Mouse (Mus musculus) forebrain, embryonic 14.5 days (tissue): Measurements from ENCODE around the gene Top2a. TPM values are rescaled to one million over a fixed set of nuclear protein-coding genes. Genes with fewer than 3 reads are reported as not detected.

ENCODE experiments used
- ATAC-seq: fragments of 200-750 bp; cut with Nextera tagmentation; 2 replicates; pipeline ENCODE4 v1.8.0; 2017; ENCODE audit warnings: mild to moderate bottlenecking, moderate library complexity
- DNase-seq: peaks from one replicate; pipeline ENCODE4 v3.0.0-alpha.2; 2015; ENCODE audit warnings: low spot score
- H3K27ac ChIP-seq: fragments of 300-500 bp; sonication (generic); 2 replicates; pipeline ENCODE4 v1.5.1; 2014; ENCODE audit warnings: low read depth, mild to moderate bottlenecking, control low read depth, low read length, moderate library complexity
- H3K27me3 ChIP-seq: fragments of 300-500 bp; sonication (generic); replicated peaks from 2 replicates; pipeline ENCODE4 v1.6.1; 2014; ENCODE audit warnings: low read length, control low read depth, mixed read lengths; ENCODE audit not compliant: control insufficient read depth, insufficient read depth
- H3K36me3 ChIP-seq: fragments of 300-500 bp; sonication (generic); 2 replicates; pipeline ENCODE4 v1.6.1; 2014; ENCODE audit warnings: low read length, control low read depth; ENCODE audit not compliant: control insufficient read depth, insufficient read depth
- H3K4me1 ChIP-seq: fragments of 300-500 bp; sonication (generic); 2 replicates; pipeline ENCODE4 v1.6.1; 2014; ENCODE audit warnings: antibody characterized with exemption, low read length, control low read depth; ENCODE audit not compliant: control insufficient read depth, insufficient read depth
- H3K4me2 ChIP-seq: fragments of 300-500 bp; sonication (generic); 2 replicates; pipeline ENCODE4 v1.6.1; 2014; ENCODE audit warnings: mild to moderate bottlenecking, control low read depth, low read length
- H3K4me3 ChIP-seq: fragments of 300-500 bp; sonication (generic); 2 replicates; pipeline ENCODE4 v1.5.1; 2014; ENCODE audit warnings: low read depth, low read length, control low read depth
- H3K9ac ChIP-seq: fragments of 300-500 bp; sonication (generic); 2 replicates; pipeline ENCODE4 v1.6.1; 2014; ENCODE audit warnings: mild to moderate bottlenecking, low read length, control low read depth, moderate library complexity
- H3K9me3 ChIP-seq: fragments of 300-500 bp; sonication (generic); replicated peaks from 2 replicates; pipeline ENCODE4 v1.6.1; 2016; ENCODE audit warnings: low read length, control low read depth, mixed read lengths; ENCODE audit not compliant: control insufficient read depth
- WGBS: fragments of 180-500 bp; shearing (Covaris S2); extraction: QIAGEN DNeasy Blood & Tissue Kit; methylation state at CpG from one replicate; pipeline ENCODE4 v1.1.7; 2014; 5-methylcytosine and 5-hydroxymethylcytosine counted together
- polyA plus RNA-seq: library from polyadenylated mRNA; unstranded; fragments of >200 nt; fragmentation: Nextera tagmentation; extraction: Ambion mirVana; gene quantifications from 2 replicates; pipeline ENCODE4 v1.2.1, GENCODE M21; 2014

The Top2a gene
- polyA plus RNA-seq, 1 experiment from 2014 or later = 150 TPM

- no peak for DNase-seq
- WGBS = 38% methylated on average over 11 of the region's 11 CpGs
- Histone ChIP-seq H3K4me1 (peaks cover 46% of the 10 kb centered on the region), H3K27me3 (no peaks in the 10 kb centered on the region), H3K27ac (no peak overlapping the region), H3K36me3 (no peaks in the 10 kb centered on the region), H3K4me2 (no peak overlapping the region), H3K4me3 (no peak overlapping the region), H3K9me3 (no peaks in the 10 kb centered on the region), H3K9ac (peak overlapping the region; percentile 21; the same call in 1 of the 2 replicates)
- no peak for ATAC-seq
Measured at GRCm38 (mm10) chr11:98944897-98945604, 78.9 kb downstream of the Top2a start.

DNA sequence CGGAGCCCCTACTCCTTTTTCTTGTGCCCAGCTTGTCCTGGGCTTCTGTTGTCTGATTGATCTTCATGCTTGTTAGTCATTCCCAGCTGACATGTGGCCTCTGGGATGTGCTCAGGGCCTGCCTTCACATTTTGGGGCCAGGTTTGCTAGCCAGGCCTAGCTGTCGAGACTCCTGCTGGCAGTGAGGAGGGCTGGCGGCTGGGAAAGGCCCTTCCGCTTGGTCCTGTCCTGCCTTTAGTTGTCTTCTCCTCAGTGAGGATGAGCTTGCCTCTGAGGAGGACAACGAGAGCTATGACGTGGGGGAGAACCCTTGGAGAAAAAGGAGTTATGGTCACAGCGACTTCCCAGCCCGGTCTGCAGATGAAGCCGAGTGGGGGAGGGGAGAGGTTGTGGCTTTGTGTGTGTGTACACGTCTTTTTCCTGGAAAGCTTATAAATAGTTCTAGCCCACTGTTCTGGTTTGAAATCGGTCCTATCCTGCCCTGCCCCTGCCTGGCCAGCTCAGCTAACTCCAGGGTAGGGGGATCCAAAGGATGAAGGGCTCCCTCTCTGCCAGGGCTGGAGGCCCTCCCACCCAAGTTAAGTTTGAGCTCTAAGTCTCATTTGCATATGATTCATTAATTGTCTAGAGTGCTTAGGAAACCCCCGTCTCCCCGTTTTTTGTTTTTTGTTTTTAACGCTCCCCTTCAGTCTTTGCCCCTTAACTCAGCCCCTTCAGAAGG is 80.1 kb downstream of the Top2a start:
- 33% methylated on average over 14 of the region's 14 CpGs for WGBS
- H3K9me3 ChIP-seq = no peaks in the 10 kb centered on the region
- H3K4me3 ChIP-seq = no peak overlapping the region
- no peak overlapping the region for H3K4me2 ChIP-seq
- H3K27me3 ChIP-seq = no peaks in the 10 kb centered on the region
- peaks cover 52% of the 10 kb centered on the region for H3K4me1 ChIP-seq
- ATAC-seq (no peak), DNase-seq (no peak)
- no peaks in the 10 kb centered on the region for H3K36me3 ChIP-seq
- H3K27ac ChIP-seq = no peak overlapping the region
- H3K9ac ChIP-seq = peak overlapping the region; percentile 21; the same call in 1 of the 2 replicates

Other genes with a start within 250 kb of the Top2a start
- 2.2 and 3.1 TPM in 2 replicates for gene Nr1d1, start 248.9 kb downstream of the Top2a start, polyA plus RNA-seq
- gene Msl1, start 228.7 kb downstream of the Top2a start, polyA plus RNA-seq = 19.3 and 20.5 TPM in 2 replicates
- gene Casc3, start 219.3 kb downstream of the Top2a start, polyA plus RNA-seq = 41.0 and 45.0 TPM in 2 replicates
- 3.0 and 4.5 TPM in 2 replicates for gene Rapgefl1, start 187.4 kb downstream of the Top2a start, polyA plus RNA-seq
- gene Wipf2, start 160.6 kb downstream of the Top2a start, polyA plus RNA-seq = 3.3 and 3.7 TPM in 2 replicates
- gene Cdc6, start 116.4 kb downstream of the Top2a start, polyA plus RNA-seq = 14.1 and 16.4 TPM in 2 replicates
- gene Rara, start 96.4 kb downstream of the Top2a start, polyA plus RNA-seq = 8.2 and 9.8 TPM in 2 replicates
- 0.27 and 0.28 TPM in 2 replicates for gene Gjd3, start 41.2 kb downstream of the Top2a start, polyA plus RNA-seq
- gene Igfbp4, start 17.1 kb upstream of the Top2a start, polyA plus RNA-seq = 125 and 139 TPM in 2 replicates
- gene Tns4, start 65.1 kb upstream of the Top2a start, polyA plus RNA-seq = 0.08 TPM in 1 of 2 replicates, not detected in the other
- gene Ccr7, start 130.9 kb upstream of the Top2a start, polyA plus RNA-seq = not detected in 2 replicates
- gene Smarce1, start 206.8 kb upstream of the Top2a start, polyA plus RNA-seq = 214 and 218 TPM in 2 replicates
- 1.9 and 2.5 TPM in 2 replicates for gene Krt222, start 219.9 kb upstream of the Top2a start, polyA plus RNA-seq